Mouse (Mus musculus) adrenal gland, adult (tissue): ENCODE results near the gene Hsf4.

Experiments
- DNase-seq, 2 experiments: peaks; one replicate each; pipeline ENCODE4 v3.0.0; 2022 to 2023; ENCODE audit warnings: low spot score in 1 of 2; ENCODE audit not compliant: inconsistent age in 2 of 2

Gene Hsf4

GRCm38 (mm10) chr8:105258911-105259720, 10.5 kb upstream of the Hsf4 start:
- DNase-seq, result peak; percentile 18 to 44

- peak; percentile 77 to 92 for DNase-seq
Observed at GRCm38 (mm10) chr8:105259721-105260320, 9.8 kb upstream of the Hsf4 start.

- DNase-seq, result no peak
Observed at GRCm38 (mm10) chr8:105260371-105261099, 9.1 kb upstream of the Hsf4 start.

GRCm38 (mm10) chr8:105261326-105261980, 8.1 kb upstream of the Hsf4 start:
- DNase-seq, result no peak

DNA sequence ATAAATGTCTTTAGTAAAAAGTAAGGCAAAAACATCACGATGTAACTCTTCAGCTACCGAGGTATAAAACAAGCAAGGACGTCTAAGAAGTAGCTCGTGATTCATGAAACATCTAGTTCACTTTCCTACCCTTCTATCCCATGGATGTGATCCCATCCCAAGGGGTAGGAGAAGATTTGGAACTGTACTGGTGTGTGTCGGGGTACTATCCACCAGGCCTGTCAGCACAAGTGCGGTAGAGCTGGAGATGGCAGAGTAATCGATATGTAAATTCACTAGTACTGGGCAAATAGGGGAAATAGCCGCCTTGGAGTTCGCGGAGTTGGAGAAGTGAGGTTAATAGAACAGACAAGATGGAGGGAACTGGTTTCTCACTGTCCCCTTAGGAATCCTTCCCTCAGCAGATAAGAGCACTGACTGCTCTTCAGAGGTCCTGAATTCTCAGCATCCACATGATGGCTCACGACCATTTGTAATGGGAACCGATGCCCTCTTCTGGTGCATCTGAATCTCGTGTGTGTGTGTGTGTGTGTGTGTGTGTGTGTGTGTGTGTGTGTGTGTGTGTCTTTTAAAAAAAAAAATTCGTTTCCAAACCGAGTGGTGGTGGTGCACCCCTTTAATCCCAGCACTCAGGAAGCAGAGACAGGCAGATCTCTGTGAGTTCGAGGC, 6.2 kb upstream of the Hsf4 start:
- DNase-seq, result no peak

DNA sequence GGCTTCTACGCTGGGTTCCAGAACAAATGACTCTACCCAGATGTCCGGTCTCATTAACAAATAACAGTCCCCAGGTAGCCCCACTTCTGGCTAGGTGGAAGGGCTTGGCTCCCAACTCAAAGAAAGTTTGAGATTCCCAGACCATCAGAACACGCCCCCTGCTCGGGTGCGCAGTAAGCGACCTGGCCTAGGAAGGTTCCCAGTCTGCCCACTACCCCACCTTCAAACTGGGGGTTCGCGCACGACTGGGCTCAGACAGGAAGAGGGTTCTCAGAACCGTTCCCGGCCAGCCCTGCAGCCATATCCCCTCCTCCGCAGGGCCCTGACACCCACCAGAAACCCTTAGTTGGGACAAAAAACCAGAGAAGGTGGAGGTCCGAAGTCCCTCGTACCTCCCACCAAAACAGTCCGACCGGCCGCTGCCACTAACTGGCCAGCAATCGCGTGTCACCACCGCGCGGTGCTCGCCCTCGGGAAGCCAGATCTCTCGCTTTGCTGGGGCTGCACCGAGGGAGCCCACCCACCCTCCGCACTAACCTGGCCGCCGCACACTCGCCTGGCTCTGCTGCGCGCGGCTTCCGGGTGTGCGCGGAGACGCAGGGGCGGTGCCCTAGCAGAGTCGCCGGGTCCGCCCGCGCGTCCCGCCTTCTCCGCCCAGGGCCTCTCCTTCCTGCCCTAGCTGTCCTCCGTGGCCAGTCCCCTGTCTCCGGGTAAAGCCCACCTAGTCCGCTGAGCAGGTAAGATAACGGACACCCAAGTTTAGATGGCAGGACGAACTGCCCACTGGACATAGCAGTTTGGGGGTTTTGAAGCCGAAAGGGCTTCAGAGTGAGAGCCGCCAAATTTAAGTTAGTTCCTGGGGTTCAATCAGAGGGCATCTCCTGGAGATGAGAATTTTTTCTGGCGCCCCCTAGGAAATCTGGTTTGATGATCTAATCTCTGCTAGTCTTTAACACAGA, 5.3 kb upstream of the Hsf4 start, which contains the start of the genes Tradd and Fbxl8:
Tradd (minus strand) TSS at position 586 of the 959 bp plus-strand sequence.
Fbxl8 (plus strand) TSS at position 625 of the 959 bp plus-strand sequence.
- peak; percentile 88 to 94 for DNase-seq

DNA sequence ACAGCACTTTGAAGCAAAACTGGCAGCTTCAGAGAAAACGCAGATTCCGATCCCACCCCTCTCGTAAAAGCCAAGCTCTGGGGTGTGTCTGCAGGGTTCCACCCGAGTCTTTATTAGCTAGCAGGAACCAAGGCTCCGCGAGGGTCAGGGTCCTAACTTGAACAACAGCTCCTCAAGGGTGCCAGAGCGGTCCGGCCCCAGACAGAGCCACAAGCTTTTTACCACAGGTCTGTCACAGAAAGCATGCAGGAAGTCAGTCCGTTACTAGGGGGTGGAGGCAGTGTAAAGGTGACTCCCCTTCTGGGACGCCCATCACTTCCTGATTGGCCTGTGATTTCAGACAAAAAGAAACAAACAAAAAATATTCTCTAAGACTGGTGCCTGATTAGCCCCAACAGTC, 4.5 kb upstream of the Hsf4 start:
- peak; percentile 20 to 62 for DNase-seq

- DNase-seq, result peak in 1 of 2 experiments; percentile 8
Observed at GRCm38 (mm10) chr8:105266775-105267174, 2.8 kb upstream of the Hsf4 start.

- peak; percentile 49 to 71 for DNase-seq
Observed at GRCm38 (mm10) chr8:105268342-105269074, 1.1 kb upstream of the Hsf4 start.

- DNase-seq, result no peak
Observed at GRCm38 (mm10) chr8:105269075-105269458, 534 bp upstream of the Hsf4 start.

GRCm38 (mm10) chr8:105270101-105270915, 707 bp downstream of the Hsf4 start:
- peak in 1 of 2 experiments; percentile 16 for DNase-seq

DNA sequence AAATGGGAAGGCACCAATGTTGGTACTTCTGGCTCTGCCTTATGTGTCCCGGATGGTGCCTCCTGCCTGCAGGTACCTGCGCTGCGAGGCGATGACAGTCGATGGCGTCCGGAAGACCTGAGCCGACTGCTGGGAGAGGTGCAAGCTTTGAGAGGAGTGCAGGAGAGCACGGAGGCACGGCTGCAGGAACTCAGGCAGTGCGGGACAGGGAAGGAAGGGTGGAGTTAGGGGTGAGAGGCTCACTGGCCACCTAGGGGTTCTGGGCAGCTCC, 1.2 kb downstream of the Hsf4 start:
- peak; percentile 15 to 49 for DNase-seq

GRCm38 (mm10) chr8:105275387-105275786, 5.8 kb downstream of the Hsf4 start:
- peak in 1 of 2 experiments; percentile 16 for DNase-seq

DNA sequence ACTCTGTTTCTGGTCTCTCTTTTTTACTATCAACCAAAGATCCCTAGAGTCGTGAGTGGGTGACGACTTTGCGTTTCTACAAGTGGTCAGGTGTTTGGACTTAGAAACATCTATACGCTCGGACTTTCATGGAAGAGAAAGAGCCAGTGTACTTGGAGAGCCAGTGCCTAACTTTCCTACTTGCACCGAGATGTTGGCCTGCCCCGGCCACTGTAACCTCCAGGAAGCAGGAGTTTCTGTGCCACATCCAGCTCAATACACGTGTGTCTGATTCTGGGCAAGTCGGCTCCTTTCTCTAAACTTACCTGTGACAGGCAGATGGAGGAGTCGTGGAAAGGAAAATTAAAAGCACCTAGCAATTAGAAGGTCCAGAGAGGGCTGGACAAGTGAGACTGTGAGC, 6.2 kb downstream of the Hsf4 start, which contains the start of gene Nol3:
Nol3 (plus strand) TSS at position 301 of the 400 bp plus-strand sequence.
- DNase-seq, result no peak

- peak; percentile 58 to 71 for DNase-seq
Observed at GRCm38 (mm10) chr8:105276292-105277120, 6.9 kb downstream of the Hsf4 start.

DNA sequence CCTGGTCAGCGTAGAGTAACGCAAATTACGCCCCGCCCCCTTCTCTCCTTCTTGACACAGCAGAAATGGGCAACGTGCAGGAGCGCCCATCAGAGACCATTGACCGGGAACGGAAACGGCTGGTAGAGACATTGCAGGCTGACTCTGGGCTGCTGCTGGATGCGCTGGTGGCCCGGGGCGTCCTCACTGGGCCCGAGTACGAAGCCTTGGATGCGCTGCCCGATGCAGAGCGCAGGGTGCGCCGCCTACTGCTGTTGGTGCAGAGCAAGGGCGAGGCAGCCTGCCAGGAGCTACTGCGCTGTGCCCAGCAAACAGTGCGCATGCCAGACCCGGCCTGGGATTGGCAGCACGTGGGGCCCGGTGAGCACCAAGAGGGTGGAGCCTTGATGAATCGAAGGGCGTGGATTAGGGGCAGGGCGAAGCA, 9.3 kb downstream of the Hsf4 start:
- DNase-seq, result peak; percentile 91 to 96

DNA sequence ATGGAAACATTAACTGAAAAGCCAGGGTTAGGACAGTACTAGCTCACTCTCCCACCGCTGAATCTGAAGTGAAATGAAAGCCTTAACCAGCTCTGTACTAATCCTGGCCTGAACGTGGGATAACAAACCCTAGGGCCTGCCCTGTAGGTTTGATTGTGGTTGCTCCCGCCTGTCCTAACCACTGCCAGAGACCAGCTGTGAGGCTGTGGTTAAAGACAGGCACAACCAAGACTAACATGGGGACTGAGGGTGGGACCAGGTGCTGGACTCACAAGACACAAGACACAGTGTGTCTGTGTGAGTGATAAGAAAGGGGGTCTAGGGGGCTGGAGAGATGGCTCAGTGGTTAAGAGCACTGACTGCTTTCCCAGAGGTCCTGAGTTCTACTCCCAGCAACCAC, 11.0 kb downstream of the Hsf4 start:
- DNase-seq, result no peak
